Mouse (Mus musculus): ENCODE data around the gene Zfp764. TPM values are rescaled to one million over a fixed set of nuclear protein-coding genes. Genes with fewer than 3 reads are reported as not detected.
"Not testable (repeated sequence)": the region's sequence is repeated elsewhere in the genome, so short reads cannot be mapped to it uniquely, and the experiment has no call there.

Gene Zfp764
- polyA plus RNA-seq, 1 experiment: 5.8 TPM

DNA sequence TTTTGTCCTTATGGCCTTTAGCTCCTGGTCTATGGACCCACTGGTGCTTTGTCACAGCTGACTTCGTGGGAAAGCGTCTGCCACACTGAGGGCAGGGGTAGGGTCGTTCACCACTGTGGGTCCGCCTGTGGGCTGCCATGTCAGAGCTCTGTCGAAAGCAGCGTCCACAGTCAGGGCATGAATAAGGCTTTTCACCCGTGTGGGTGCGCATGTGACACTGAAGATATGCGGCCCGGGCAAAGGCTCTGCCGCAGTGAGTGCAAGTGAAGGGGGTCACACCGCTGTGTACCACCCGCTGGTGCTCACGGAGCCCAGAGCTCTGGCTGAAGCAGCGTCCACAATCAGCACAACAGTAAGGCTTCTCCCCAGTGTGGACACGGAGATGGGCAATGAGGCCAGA, 15.1 kb downstream of the Zfp764 start:
- no peak overlapping the region for H3K27ac ChIP-seq (ENCODE audit: insufficient read depth, low read depth, low read length)
- H3K36me3 ChIP-seq (ENCODE audit: control insufficient read depth, insufficient read depth, low read length): peaks cover 8% of the 10 kb centered on the region
- no peak for TF ChIP-seq POLR2A (IDR thresholded peaks at IDR 0.05; ENCODE audit: low read depth, low read length)
- TF ChIP-seq CTCF (IDR thresholded peaks at IDR 0.05; ENCODE audit: extremely low read depth, insufficient read length, insufficient replicate concordance, low read depth, low read length): no peak
- no peak overlapping the region for H3K4me3 ChIP-seq (ENCODE audit: low read depth, low read length)
- H3K27me3 ChIP-seq (ENCODE audit: control insufficient read depth, insufficient read depth, low read length): no peaks in the 10 kb centered on the region
- whole genome bisulfite sequencing: 97% methylated on average over 16 of the region's 16 CpGs
- peaks cover 10% of the 10 kb centered on the region; the same call in 1 of the 2 replicates for H3K4me1 ChIP-seq (ENCODE audit: control insufficient read depth, insufficient read depth, insufficient read length, low read length)

DNA sequence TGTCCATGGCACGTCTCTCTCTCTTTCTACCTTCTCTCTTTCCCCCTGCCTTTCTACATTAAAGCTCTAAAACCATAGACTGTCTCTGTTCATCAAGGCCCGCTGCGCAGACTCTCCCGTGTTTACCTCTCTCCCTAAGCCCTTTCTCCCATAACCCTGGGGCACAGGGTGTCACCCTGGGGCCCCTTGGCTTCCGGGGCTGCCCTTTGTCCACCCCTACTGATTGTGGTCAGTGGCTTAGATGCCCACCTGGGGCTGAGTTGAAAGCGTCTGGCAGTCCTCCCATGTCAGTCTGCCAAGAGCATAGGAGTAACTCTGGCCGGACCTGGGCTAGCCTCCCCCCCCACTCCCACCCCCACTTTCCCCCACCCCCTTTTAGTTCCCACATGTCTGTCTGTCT, 16.3 kb downstream of the Zfp764 start:
- Histone ChIP-seq H3K27ac (ENCODE audit: insufficient read depth, low read depth, low read length) (no peak overlapping the region), H3K4me1 (ENCODE audit: control insufficient read depth, insufficient read depth, insufficient read length, low read length) (peaks cover 10% of the 10 kb centered on the region; the same call in 1 of the 2 replicates), H3K27me3 (ENCODE audit: control insufficient read depth, insufficient read depth, low read length) (no peaks in the 10 kb centered on the region), H3K36me3 (ENCODE audit: control insufficient read depth, insufficient read depth, low read length) (peaks cover 8% of the 10 kb centered on the region), H3K4me3 (ENCODE audit: low read depth, low read length) (no peak overlapping the region)
- TF ChIP-seq POLR2A (IDR thresholded peaks at IDR 0.05; ENCODE audit: low read depth, low read length) (no peak), CTCF (IDR thresholded peaks at IDR 0.05; ENCODE audit: extremely low read depth, insufficient read length, insufficient replicate concordance, low read depth, low read length) (no peak)
- 78% methylated on average over 7 of the region's 7 CpGs for WGBS

DNA sequence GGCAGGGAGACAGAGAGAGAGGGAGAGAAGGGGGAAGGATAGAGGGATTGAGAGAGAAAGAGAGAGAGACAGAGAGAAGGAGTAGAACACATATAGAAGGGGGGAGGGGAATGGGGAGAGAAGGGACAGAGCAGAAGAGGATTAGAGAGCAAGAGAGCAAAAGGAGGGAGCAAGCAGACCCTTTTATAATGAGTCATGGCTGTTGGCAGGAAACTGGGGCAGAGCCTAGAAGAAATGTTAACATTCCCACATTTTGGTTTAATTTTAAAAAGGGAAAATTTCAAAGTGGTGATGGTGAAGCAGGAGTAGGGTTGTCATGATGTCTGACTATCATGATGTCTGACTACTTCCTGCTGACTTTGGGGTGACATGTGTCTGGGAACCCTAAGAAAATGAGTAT, 18.4 kb downstream of the Zfp764 start:
- not testable (repeated sequence) for H3K4me3 ChIP-seq (ENCODE audit: low read depth, low read length); H3K4me1 ChIP-seq (ENCODE audit: control insufficient read depth, insufficient read depth, insufficient read length, low read length); H3K27ac ChIP-seq (ENCODE audit: insufficient read depth, low read depth, low read length); H3K27me3 ChIP-seq (ENCODE audit: control insufficient read depth, insufficient read depth, low read length)
- peaks cover 11% of the 10 kb centered on the region for H3K36me3 ChIP-seq (ENCODE audit: control insufficient read depth, insufficient read depth, low read length)

DNA sequence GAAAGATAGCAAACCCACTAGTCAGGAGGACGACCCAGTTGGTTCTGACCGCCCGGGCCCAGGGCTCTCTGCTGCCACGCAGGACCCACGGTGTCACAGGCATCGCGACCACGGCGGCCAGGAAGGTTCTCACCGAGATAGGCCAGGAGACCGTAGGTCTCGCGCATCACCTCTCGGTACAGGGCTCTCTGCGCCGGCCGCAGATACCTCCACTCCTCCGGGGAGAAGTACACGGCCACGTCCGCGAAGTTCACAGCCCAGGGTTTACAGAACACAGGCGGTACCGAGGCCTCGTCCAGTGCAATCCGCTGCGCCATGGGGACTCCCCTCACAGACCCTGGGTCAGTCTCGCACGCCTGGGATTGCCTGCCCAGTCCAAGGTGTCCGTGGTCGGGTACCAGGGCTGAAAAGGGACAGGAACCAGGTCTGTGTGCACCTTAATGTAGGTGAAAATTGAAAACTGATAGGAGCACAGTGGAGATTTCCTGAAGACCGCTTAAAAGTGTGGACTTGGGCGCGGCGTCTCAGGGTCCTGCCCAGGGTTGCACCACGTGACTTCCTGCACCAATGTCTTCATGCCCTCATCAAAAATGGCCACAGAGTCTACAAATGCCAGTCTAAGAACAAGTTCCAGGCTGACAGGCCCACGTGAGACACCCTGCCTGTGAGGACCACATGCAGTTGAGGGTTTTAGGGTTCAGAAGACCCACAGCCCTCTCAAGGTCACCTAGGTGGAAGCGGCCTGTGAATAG, 19.8 kb downstream of the Zfp764 start, which contains the start of gene 9130019O22Rik:
9130019O22Rik (minus strand) TSS at position 526 of the 752 bp plus-strand sequence.
- peaks cover 1% of the 10 kb centered on the region; the same call in 1 of the 2 replicates for H3K4me1 ChIP-seq (ENCODE audit: control insufficient read depth, insufficient read depth, insufficient read length, low read length)
- H3K27ac ChIP-seq (ENCODE audit: insufficient read depth, low read depth, low read length): peak within 1 kb of the TSS; percentile 21; the same call in 1 of the 2 replicates
- 6% methylated on average over 35 of the region's 38 CpGs for WGBS
- TF ChIP-seq POLR2A (IDR thresholded peaks at IDR 0.05; ENCODE audit: low read depth, low read length) (no peak), CTCF (IDR thresholded peaks at IDR 0.05; ENCODE audit: extremely low read depth, insufficient read length, insufficient replicate concordance, low read depth, low read length) (no peak)
- H3K27me3 ChIP-seq (ENCODE audit: control insufficient read depth, insufficient read depth, low read length): no peaks in the 10 kb centered on the region
- H3K4me3 ChIP-seq (ENCODE audit: low read depth, low read length): peak within 1 kb of the TSS; percentile 76
- peaks cover 13% of the 10 kb centered on the region for H3K36me3 ChIP-seq (ENCODE audit: control insufficient read depth, insufficient read depth, low read length)

DNA sequence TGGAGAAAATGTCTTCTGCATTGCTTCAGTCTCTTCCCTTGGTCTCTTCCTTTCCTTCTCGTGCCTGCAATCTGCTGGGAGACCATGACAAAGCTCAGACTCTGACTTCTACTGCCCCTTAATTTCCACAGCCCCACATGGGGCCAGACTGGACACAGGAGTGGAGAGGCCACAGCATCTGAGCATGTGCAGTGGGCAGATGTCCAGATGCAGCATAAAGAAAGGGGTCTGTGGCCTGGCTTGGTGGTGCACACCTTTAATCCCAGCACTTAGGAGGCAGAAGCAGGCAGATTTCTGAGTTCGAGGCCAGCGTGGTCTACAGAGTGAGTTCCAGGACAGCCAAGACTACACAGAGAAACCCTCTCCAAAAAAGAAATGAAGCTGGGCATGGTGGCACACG, 21.1 kb downstream of the Zfp764 start:
- 95% methylated on average over 4 of the region's 4 CpGs for WGBS
- H3K27ac ChIP-seq (ENCODE audit: insufficient read depth, low read depth, low read length); H3K4me3 ChIP-seq (ENCODE audit: low read depth, low read length); H3K4me1 ChIP-seq (ENCODE audit: control insufficient read depth, insufficient read depth, insufficient read length, low read length); H3K36me3 ChIP-seq (ENCODE audit: control insufficient read depth, insufficient read depth, low read length); H3K27me3 ChIP-seq (ENCODE audit: control insufficient read depth, insufficient read depth, low read length): not testable (repeated sequence)

DNA sequence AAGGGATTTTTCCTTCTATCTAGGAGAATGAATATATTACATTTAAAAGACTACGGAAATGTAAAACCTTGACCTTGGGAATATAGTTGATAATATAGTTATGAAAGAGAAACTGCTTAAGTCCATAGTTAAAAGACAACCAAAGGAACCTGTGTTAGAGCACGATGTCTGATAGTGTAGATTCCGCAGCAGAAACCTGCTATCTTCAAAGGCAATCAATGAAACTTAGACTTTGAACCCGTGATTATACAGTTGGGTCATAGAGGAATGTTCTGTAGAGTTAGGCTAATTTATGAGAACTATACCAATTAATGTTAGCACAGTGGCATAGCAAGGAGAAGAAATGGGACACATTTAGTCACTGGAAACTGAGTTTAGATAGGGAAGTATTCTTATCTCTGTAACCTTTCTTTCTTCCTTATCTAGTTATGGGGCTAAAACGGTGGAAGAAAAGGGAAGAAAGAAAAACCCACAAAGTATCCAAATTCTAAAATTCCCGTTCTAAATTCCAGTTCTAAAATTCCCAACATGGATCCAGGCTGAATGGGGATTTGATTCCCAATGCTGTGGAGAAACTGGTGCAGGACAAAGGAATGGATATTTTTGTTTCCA, 28.2 kb downstream of the Zfp764 start:
- Histone ChIP-seq H3K27me3 (ENCODE audit: control insufficient read depth, insufficient read depth, low read length) (no peaks in the 10 kb centered on the region), H3K4me3 (ENCODE audit: low read depth, low read length) (no peak overlapping the region), H3K36me3 (ENCODE audit: control insufficient read depth, insufficient read depth, low read length) (peaks cover 11% of the 10 kb centered on the region), H3K27ac (ENCODE audit: insufficient read depth, low read depth, low read length) (peak overlapping the region; percentile 94), H3K4me1 (ENCODE audit: control insufficient read depth, insufficient read depth, insufficient read length, low read length) (peaks cover 13% of the 10 kb centered on the region; the same call in 1 of the 2 replicates)
- TF ChIP-seq POLR2A (IDR thresholded peaks at IDR 0.05; ENCODE audit: low read depth, low read length): no peak
- TF ChIP-seq CTCF (IDR thresholded peaks at IDR 0.05; ENCODE audit: extremely low read depth, insufficient read length, insufficient replicate concordance, low read depth, low read length): no peak
- 22% methylated on average over 6 of the region's 6 CpGs for WGBS

- H3K27me3 ChIP-seq (ENCODE audit: control insufficient read depth, insufficient read depth, low read length): not testable (repeated sequence)
- H3K4me1 ChIP-seq (ENCODE audit: control insufficient read depth, insufficient read depth, insufficient read length, low read length): peaks cover 16% of the 10 kb centered on the region; the same call in 1 of the 2 replicates
- H3K4me3 ChIP-seq (ENCODE audit: low read depth, low read length): peak within 1 kb of the TSS; percentile 94
- peak within 1 kb of the TSS; percentile 95 for H3K27ac ChIP-seq (ENCODE audit: insufficient read depth, low read depth, low read length)
- peaks cover 16% of the 10 kb centered on the region for H3K36me3 ChIP-seq (ENCODE audit: control insufficient read depth, insufficient read depth, low read length)
- TF ChIP-seq POLR2A (IDR thresholded peaks at IDR 0.05; ENCODE audit: low read depth, low read length): peak; percentile 83; the same call in 1 of the 2 replicates
- TF ChIP-seq CTCF (IDR thresholded peaks at IDR 0.05; ENCODE audit: extremely low read depth, insufficient read length, insufficient replicate concordance, low read depth, low read length): peak; percentile 64; the same call in 1 of the 2 replicates
- WGBS: under 1% methylated on average over 49 of the region's 49 CpGs
Measured at GRCm38 (mm10) chr7:127375271-127376245, 31.1 kb downstream of the Zfp764 start, which contains the start of gene Zfp747. Zfp747 (minus strand) TSS chr7:127376050.
